Comparison of ENCODE assay signal across 10 mouse cellular contexts in genomic region chr2:10785156-10785555, GRCm38 (mm10).
DNase-seq lines count a peak whose midpoint lies in the region; ATAC-seq and TF ChIP-seq lines count a peak whose summit lies in the region.
"Had no signal": no experiment of that assay in that cellular context is flagged by ENCODE, and none has a peak within 500 bp of the region (broad histone marks: within the 10 kb centered on the region; RNA-seq: fewer than 3 reads in every experiment).

No protein-coding gene starts in this region.

- no peaks in the 10 kb centered on the region for H3K36me3 ChIP-seq in C2C12 (ENCODE audit: control insufficient read depth, insufficient read depth)
- H3K36me3 ChIP-seq: embryonic facial prominence, embryonic 13.5 days; lung, embryonic 15.5 days had no signal

- intact Hi-C loops in gastrocnemius, adult 2 months (cut with DNase I) = loop anchor here (5.0 kb wide), 1 partner anchor 272 kb away; no protein-coding TSS in a partner anchor
- intact Hi-C loops in gastrocnemius, postnatal 14 days (cut with DNase I; ENCODE audit: low total_unique reads) = no loop called here

- DNase-seq in gastrocnemius, adult 2 months = peak; percentile 20
- no peak for DNase-seq in gastrocnemius, postnatal 14 days
- DNase-seq in brain, adult 2 months (ENCODE audit: low read depth, low spot score) = peak; percentile 86
- peak; percentile 63 to 75 for DNase-seq in layer of hippocampus, adult 2 months (ENCODE audit: low spot score in 2 of 2)
- DNase-seq in naive thymus-derived CD4-positive, alpha-beta T cell, adult 2 months (ENCODE audit: low read depth) = peak; percentile 75
- no peak for DNase-seq in ovary, adult 18-20 months (ENCODE audit: low spot score)

- no peaks in the 10 kb centered on the region for H3K79me3 ChIP-seq in C2C12 (ENCODE audit: low read depth)

- peak; percentile 78 for ATAC-seq in frontal cortex, adult (ENCODE audit: low TSS enrichment)

- H3K27me3 ChIP-seq in C2C12 (ENCODE audit: control insufficient read depth, insufficient read depth, insufficient read length) = no peaks in the 10 kb centered on the region
- H3K27me3 ChIP-seq: embryonic facial prominence, embryonic 13.5 days; lung, embryonic 15.5 days had no signal

- no peak overlapping the region for H3K27ac ChIP-seq in gastrocnemius, adult 2 months
- H3K27ac ChIP-seq in layer of hippocampus, adult 2 months = no peak overlapping the region
- H3K27ac ChIP-seq: embryonic facial prominence, embryonic 13.5 days; lung, embryonic 15.5 days had no signal

- TF ChIP-seq CTCF in gastrocnemius, adult 2 months (IDR thresholded peaks at IDR 0.05) = peak; percentile 94
- peak; percentile 44 for TF ChIP-seq CTCF in C2C12 (IDR thresholded peaks at IDR 0.05; ENCODE audit: control insufficient read depth, insufficient read depth, insufficient read length)
- peak; percentile 99 for TF ChIP-seq CTCF in layer of hippocampus, adult 2 months (conservative IDR thresholded peaks at IDR 0.05)

- H3ac ChIP-seq in C2C12 (ENCODE audit: control insufficient read depth, insufficient read length, low read depth) = no peak overlapping the region

- H3K79me2 ChIP-seq in C2C12 (ENCODE audit: control insufficient read depth, insufficient read depth) = no peaks in the 10 kb centered on the region

- no peak overlapping the region for H3K4me3 ChIP-seq in gastrocnemius, adult 2 months
- H3K4me3 ChIP-seq in C2C12 (ENCODE audit: insufficient read depth, poor library complexity, severe bottlenecking) = no peak overlapping the region
- H3K4me3 ChIP-seq in layer of hippocampus, adult 2 months = no peak overlapping the region
- H3K4me3 ChIP-seq: embryonic facial prominence, embryonic 13.5 days; lung, embryonic 15.5 days had no signal

TF ChIP-seq in C2C12, 6 proteins besides CTCF, POLR2A, EP300 and RAD21:
- TF ChIP-seq FOSL1 (IDR thresholded peaks at IDR 0.05; ENCODE audit: insufficient read depth, low read length, poor library complexity, severe bottlenecking) (no peak), MYOG (IDR thresholded peaks at IDR 0.05; ENCODE audit: control insufficient read depth, extremely low read depth, insufficient read length) (no peak), CEBPB (IDR thresholded peaks at IDR 0.05; ENCODE audit: low read depth) (no peak), MAX (IDR thresholded peaks at IDR 0.05) (no peak), MYOD1 (IDR thresholded peaks at IDR 0.05; ENCODE audit: control insufficient read depth, insufficient read length, low read depth) (no peak), USF1 (IDR thresholded peaks at IDR 0.05; ENCODE audit: low read depth) (no peak)

Comparison
In these comparisons a context has a peak if more than half of its experiments do, and no peak if none do; other contexts are left out.
1. DNase-seq: peak in gastrocnemius, adult 2 months (single experiment), brain, adult 2 months (single experiment), layer of hippocampus, adult 2 months (2 of 2) and naive thymus-derived CD4-positive, alpha-beta T cell, adult 2 months (single experiment); none in gastrocnemius, postnatal 14 days (single experiment) and ovary, adult 18-20 months (single experiment).
2. CTCF ChIP-seq: peak in every context shown above with its lines; median percentile 99 in layer of hippocampus, adult 2 months; 94 in gastrocnemius, adult 2 months; 44 in C2C12.